Mouse (Mus musculus) midbrain, embryonic 12.5 days (tissue): ENCODE measurements around the gene Kalrn. TPM values are rescaled to one million over a fixed set of nuclear protein-coding genes. Genes with fewer than 3 reads are reported as not detected.

Experiments
- ATAC-seq: fragments of 200-750 bp; cut with Nextera tagmentation; 2 replicates; pipeline ENCODE4 v1.8.0; 2017; ENCODE audit warnings: low read depth, moderate TSS enrichment, moderate library complexity; ENCODE audit not compliant: low FRiP score
- H3K27ac ChIP-seq: fragments of 300-500 bp; sonication (generic); replicated peaks from 2 replicates; pipeline ENCODE4 v1.5.1; 2016; ENCODE audit warnings: mild to moderate bottlenecking
- H3K27me3 ChIP-seq: fragments of 300-500 bp; sonication (generic); 2 replicates; pipeline ENCODE4 v1.6.1; 2016; ENCODE audit warnings: mild to moderate bottlenecking
- H3K36me3 ChIP-seq: fragments of 300-500 bp; sonication (generic); 2 replicates; pipeline ENCODE4 v1.6.1; 2016
- H3K4me1 ChIP-seq: fragments of 300-500 bp; sonication (generic); 2 replicates; pipeline ENCODE4 v1.6.1; 2016
- H3K4me2 ChIP-seq: fragments of 300-500 bp; sonication (generic); replicated peaks from 2 replicates; pipeline ENCODE4 v1.6.1; 2016; ENCODE audit warnings: mild to moderate bottlenecking, moderate library complexity
- H3K4me3 ChIP-seq: fragments of 300-500 bp; sonication (generic); 2 replicates; pipeline ENCODE4 v1.5.1; 2016; ENCODE audit warnings: mild to moderate bottlenecking
- H3K9ac ChIP-seq: fragments of 300-500 bp; sonication (generic); replicated peaks from 2 replicates; pipeline ENCODE4 v1.6.1; 2016; ENCODE audit warnings: mild to moderate bottlenecking, moderate library complexity
- H3K9me3 ChIP-seq: fragments of 300-500 bp; sonication (generic); 2 replicates; pipeline ENCODE4 v1.6.1; 2016; ENCODE audit warnings: mild to moderate bottlenecking
- WGBS: fragments of 180-500 bp; shearing (Covaris S2); methylation state at CpG from one replicate; pipeline ENCODE4 v1.1.7; 2016; 5-methylcytosine and 5-hydroxymethylcytosine counted together
- polyA plus RNA-seq: library from polyadenylated mRNA; unstranded; fragments of >200 nt; fragmentation: Nextera tagmentation; extraction: Ambion mirVana; gene quantifications from 2 replicates; pipeline ENCODE4 v1.2.1, GENCODE M21; 2016

Kalrn gene
- polyA plus RNA-seq, 1 experiment from 2014 or later: 28.9 TPM

DNA sequence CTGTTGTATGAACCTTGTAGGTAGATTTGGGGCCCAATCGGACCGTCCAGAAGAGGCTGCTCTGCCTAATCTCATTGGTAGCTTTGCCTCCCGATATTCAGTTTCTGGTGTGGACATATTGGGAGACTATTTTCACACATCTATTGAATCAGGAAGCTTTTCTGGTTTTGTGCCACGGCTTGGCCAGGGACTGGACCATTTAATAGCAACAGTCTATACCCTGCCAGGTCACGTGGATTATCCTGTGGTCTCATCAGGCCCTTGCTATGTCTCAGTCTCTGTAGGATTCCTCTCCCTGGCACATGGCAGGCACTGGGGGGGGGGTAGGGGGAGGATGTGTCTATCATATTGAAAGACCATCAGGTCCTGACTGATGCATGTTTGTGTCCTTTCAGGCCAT, 633.2 kb downstream of the Kalrn start:
- Histone ChIP-seq H3K4me1 (peaks cover 14% of the 10 kb centered on the region), H3K36me3 (no peaks in the 10 kb centered on the region), H3K27ac (no peak overlapping the region), H3K9ac (no peak overlapping the region), H3K4me2 (no peak overlapping the region), H3K4me3 (no peak overlapping the region), H3K27me3 (no peaks in the 10 kb centered on the region), H3K9me3 (no peaks in the 10 kb centered on the region)
- WGBS: 87% methylated on average over 5 of the region's 5 CpGs
- no peak for ATAC-seq

DNA sequence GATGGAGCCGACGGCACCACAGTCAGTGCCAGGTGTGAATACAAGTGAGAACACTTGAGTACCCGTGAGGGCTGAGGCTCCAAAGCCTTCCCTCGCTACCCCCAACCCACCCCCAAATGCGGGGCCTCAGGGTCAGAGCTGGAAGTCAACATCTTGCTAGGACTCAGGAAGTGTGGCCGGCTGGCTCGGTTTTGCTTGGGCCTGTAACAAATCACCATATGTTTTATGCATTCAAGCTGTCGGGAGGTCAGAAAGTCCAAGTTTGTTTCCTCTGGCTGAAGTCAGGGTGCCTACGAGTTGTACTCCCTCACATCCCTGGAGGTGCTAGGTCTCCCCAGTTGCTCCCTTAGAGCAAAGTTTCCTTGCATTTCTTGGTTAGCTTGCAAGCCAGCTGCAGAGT, 633.7 kb downstream of the Kalrn start:
- Histone ChIP-seq H3K4me1 (peaks cover 16% of the 10 kb centered on the region), H3K4me3 (no peak overlapping the region), H3K9ac (no peak overlapping the region), H3K4me2 (no peak overlapping the region), H3K27me3 (no peaks in the 10 kb centered on the region), H3K27ac (no peak overlapping the region), H3K9me3 (no peaks in the 10 kb centered on the region), H3K36me3 (no peaks in the 10 kb centered on the region)
- 80% methylated on average over 9 of the region's 9 CpGs for WGBS
- no peak for ATAC-seq

DNA sequence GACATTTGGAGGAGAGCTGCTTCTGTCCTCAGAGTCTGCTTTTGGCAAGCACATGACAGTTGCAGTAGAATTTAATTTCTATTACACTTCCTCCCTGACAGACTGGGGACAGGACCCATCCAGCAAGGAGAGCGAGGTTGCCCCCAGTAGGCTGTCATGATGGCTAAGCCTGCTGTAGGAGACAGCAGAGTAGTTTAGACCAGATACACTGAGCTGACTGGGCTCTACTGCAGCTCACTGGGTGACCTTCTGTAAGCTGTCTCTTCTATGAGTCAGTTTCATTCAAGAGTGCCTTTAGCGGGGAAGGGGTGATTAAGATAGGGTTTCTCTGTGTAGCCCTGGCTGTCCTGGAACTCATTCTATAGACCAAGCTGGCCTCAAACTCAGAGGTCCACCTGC, 634.2 kb downstream of the Kalrn start:
- H3K9ac ChIP-seq: no peak overlapping the region
- no peaks in the 10 kb centered on the region for H3K36me3 ChIP-seq
- ATAC-seq: no peak
- H3K4me3 ChIP-seq: no peak overlapping the region
- H3K27ac ChIP-seq: no peak overlapping the region
- 81% methylated on average over 2 of the region's 2 CpGs for WGBS
- H3K9me3 ChIP-seq: no peaks in the 10 kb centered on the region
- peaks cover 21% of the 10 kb centered on the region for H3K4me1 ChIP-seq
- no peak overlapping the region for H3K4me2 ChIP-seq
- H3K27me3 ChIP-seq: no peaks in the 10 kb centered on the region

- WGBS: 74% methylated on average over 12 of the region's 12 CpGs
- H3K27me3 ChIP-seq: no peaks in the 10 kb centered on the region
- H3K4me2 ChIP-seq: no peak overlapping the region
- H3K9me3 ChIP-seq: no peaks in the 10 kb centered on the region
- no peak overlapping the region for H3K27ac ChIP-seq
- no peak overlapping the region for H3K9ac ChIP-seq
- H3K4me3 ChIP-seq: no peak overlapping the region
- H3K36me3 ChIP-seq: no peaks in the 10 kb centered on the region
- ATAC-seq: no peak
- peaks cover 23% of the 10 kb centered on the region for H3K4me1 ChIP-seq
Observed at GRCm38 (mm10) chr16:33938311-33939132, 634.8 kb downstream of the Kalrn start.

GRCm38 (mm10) chr16:33937567-33937966, 635.8 kb downstream of the Kalrn start:
- 85% methylated on average over 8 of the region's 8 CpGs for WGBS
- H3K36me3 ChIP-seq: no peaks in the 10 kb centered on the region
- H3K27me3 ChIP-seq: no peaks in the 10 kb centered on the region
- ATAC-seq: no peak
- H3K27ac ChIP-seq: no peak overlapping the region
- no peak overlapping the region for H3K4me3 ChIP-seq
- no peaks in the 10 kb centered on the region for H3K9me3 ChIP-seq
- no peak overlapping the region for H3K9ac ChIP-seq
- H3K4me2 ChIP-seq: no peak overlapping the region
- H3K4me1 ChIP-seq: peaks cover 23% of the 10 kb centered on the region

GRCm38 (mm10) chr16:33936885-33937284, 636.4 kb downstream of the Kalrn start:
- no peaks in the 10 kb centered on the region for H3K9me3 ChIP-seq
- H3K4me1 ChIP-seq: peaks cover 19% of the 10 kb centered on the region
- H3K27ac ChIP-seq: no peak overlapping the region
- ATAC-seq: no peak
- no peaks in the 10 kb centered on the region for H3K27me3 ChIP-seq
- no peaks in the 10 kb centered on the region for H3K36me3 ChIP-seq
- H3K9ac ChIP-seq: no peak overlapping the region
- no peak overlapping the region for H3K4me2 ChIP-seq
- H3K4me3 ChIP-seq: no peak overlapping the region
- WGBS: 91% methylated on average over 4 of the region's 4 CpGs

- no peak overlapping the region for H3K9ac ChIP-seq
- no peak overlapping the region for H3K4me2 ChIP-seq
- H3K36me3 ChIP-seq: no peaks in the 10 kb centered on the region
- ATAC-seq: no peak
- WGBS: 95% methylated on average over 6 of the region's 6 CpGs
- peaks cover 8% of the 10 kb centered on the region; the same call in 1 of the 2 replicates for H3K4me1 ChIP-seq
- H3K27ac ChIP-seq: no peak overlapping the region
- H3K27me3 ChIP-seq: no peaks in the 10 kb centered on the region; the same call in 1 of the 2 replicates
- no peak overlapping the region for H3K4me3 ChIP-seq
- no peaks in the 10 kb centered on the region for H3K9me3 ChIP-seq
Observed at GRCm38 (mm10) chr16:33935407-33935785, 637.9 kb downstream of the Kalrn start.

DNA sequence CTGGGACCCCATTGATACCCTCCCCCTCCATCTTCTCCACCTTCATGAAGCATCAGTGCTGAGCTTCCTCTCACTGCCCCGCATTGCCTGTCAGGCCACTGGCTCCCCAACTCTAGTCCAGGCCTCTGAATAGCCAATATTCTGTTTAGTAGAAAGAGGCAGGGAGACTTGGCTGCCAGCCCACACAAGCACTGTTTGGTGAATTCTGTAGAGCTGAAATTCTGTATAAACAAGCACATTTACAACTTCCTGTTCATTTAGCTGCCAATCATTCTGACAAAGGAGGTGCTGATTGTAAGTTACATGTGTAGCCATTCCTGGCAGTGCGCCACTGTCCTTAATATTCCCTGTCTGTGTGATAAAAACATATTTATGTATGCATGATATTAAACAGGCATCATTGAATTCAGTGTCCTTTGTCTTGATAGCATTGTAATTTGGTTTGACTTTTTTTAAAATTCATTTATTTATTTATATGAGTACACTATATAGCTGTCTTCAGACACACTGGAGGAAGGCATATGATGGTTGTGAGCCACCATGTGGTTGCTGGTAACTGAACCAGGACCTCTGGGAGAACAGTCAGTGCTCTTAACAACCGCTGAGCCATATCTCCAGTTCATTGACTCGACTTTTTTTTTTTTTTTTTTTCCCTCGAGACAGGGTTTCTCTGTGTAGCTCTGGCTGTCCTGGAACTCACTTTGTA, 638.5 kb downstream of the Kalrn start:
- WGBS: 78% methylated on average over 5 of the region's 5 CpGs
- no peak overlapping the region for H3K27ac ChIP-seq

DNA sequence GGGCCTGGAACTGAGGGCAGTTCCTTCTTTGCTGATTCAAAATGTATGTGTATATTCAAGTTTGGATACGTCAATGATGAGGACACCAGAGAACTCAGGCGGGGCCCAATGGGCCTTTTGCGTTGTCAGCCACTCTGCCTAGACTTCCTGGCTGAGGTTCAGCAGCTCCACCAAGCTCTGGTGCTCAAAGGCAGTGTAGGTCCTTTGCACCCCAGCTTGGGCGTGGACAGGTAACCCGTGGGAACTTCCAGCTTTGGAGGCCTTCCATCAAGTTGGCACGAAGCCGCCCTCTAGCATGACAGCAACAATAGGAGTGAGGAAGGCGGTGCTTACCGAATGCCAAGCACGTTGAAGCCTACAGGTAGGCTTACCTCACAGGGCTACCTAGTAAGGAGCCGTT, 639.9 kb downstream of the Kalrn start:
- 94% methylated on average over 11 of the region's 11 CpGs for WGBS
- H3K4me1 ChIP-seq: peaks cover 8% of the 10 kb centered on the region; the same call in 1 of the 2 replicates
- no peak for ATAC-seq

More for the DNA sequence above, 638.5 kb downstream of the Kalrn start:
- peaks cover 8% of the 10 kb centered on the region; the same call in 1 of the 2 replicates for H3K4me1 ChIP-seq
- no peak overlapping the region for H3K9ac ChIP-seq
- no peaks in the 10 kb centered on the region for H3K9me3 ChIP-seq
- no peaks in the 10 kb centered on the region; the same call in 1 of the 2 replicates for H3K27me3 ChIP-seq
- no peak overlapping the region for H3K4me2 ChIP-seq
- H3K4me3 ChIP-seq: no peak overlapping the region
- no peaks in the 10 kb centered on the region for H3K36me3 ChIP-seq
- ATAC-seq: no peak

DNA sequence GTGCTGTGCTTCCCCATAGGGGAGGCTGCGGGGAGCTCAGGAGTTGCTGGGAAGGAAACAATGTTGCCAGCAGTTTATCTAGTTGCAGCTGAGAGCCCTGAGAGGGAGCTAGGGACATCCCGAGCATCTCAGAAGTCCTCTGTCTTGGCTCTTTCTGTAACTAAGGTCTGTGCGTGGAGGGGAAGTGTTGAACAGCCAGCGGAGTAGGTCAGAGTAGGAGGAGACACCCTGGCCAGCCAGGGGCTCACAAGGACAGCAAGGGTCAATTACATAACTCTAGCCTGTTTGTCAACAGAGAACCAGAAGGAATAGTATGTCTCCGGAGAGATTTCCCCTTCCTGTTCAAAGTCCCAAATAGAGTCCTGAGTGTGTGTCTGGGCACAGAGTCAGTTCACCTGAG, 641.2 kb downstream of the Kalrn start:
- Histone ChIP-seq H3K36me3 (no peaks in the 10 kb centered on the region), H3K4me2 (no peak overlapping the region), H3K9me3 (no peaks in the 10 kb centered on the region), H3K27me3 (no peaks in the 10 kb centered on the region; the same call in 1 of the 2 replicates), H3K4me1 (peaks cover 8% of the 10 kb centered on the region; the same call in 1 of the 2 replicates), H3K27ac (no peak overlapping the region), H3K9ac (no peak overlapping the region), H3K4me3 (no peak overlapping the region)
- no peak for ATAC-seq
- 55% methylated on average over 5 of the region's 5 CpGs for WGBS

More for the DNA sequence above, 639.9 kb downstream of the Kalrn start:
- Histone ChIP-seq H3K36me3 (no peaks in the 10 kb centered on the region), H3K4me2 (no peak overlapping the region), H3K9me3 (no peaks in the 10 kb centered on the region), H3K27me3 (no peaks in the 10 kb centered on the region; the same call in 1 of the 2 replicates), H3K4me3 (no peak overlapping the region), H3K27ac (no peak overlapping the region), H3K9ac (no peak overlapping the region)

DNA sequence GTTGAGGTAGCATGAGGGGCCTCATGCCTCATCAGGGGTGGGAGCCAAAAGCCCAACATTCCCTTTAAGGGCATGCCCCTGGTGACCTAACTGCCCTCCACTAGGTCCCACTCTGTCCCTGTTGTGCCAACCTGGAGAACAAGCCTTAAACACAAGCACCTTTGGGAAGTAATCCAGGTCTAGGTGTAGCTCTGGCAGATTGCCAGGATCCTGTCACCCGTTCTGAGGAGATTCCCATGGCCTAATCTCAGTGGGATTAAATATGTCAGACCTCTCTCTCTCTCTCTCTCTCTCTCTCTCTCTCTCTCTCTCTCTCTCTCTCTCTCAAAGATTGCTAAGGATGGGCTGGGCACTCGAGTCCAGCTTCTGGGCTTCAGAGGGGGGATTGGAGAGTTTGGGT, 641.6 kb downstream of the Kalrn start:
- no peak overlapping the region for H3K4me2 ChIP-seq
- no peak for ATAC-seq
- H3K9ac ChIP-seq: no peak overlapping the region
- no peak overlapping the region for H3K4me3 ChIP-seq
- no peaks in the 10 kb centered on the region for H3K36me3 ChIP-seq
- H3K27ac ChIP-seq: no peak overlapping the region
- peaks cover 8% of the 10 kb centered on the region; the same call in 1 of the 2 replicates for H3K4me1 ChIP-seq
- no peaks in the 10 kb centered on the region for H3K9me3 ChIP-seq
- 38% methylated on average over 2 of the region's 2 CpGs for WGBS
- H3K27me3 ChIP-seq: no peaks in the 10 kb centered on the region; the same call in 1 of the 2 replicates

GRCm38 (mm10) chr16:33930785-33931184, 642.5 kb downstream of the Kalrn start:
- Histone ChIP-seq H3K9me3 (no peaks in the 10 kb centered on the region), H3K4me3 (no peak overlapping the region), H3K27ac (no peak overlapping the region), H3K4me1 (peaks cover 8% of the 10 kb centered on the region; the same call in 1 of the 2 replicates), H3K36me3 (no peaks in the 10 kb centered on the region), H3K27me3 (no peaks in the 10 kb centered on the region; the same call in 1 of the 2 replicates), H3K4me2 (no peak overlapping the region), H3K9ac (no peak overlapping the region)
- WGBS: 85% methylated on average over 6 of the region's 6 CpGs
- ATAC-seq: no peak
